Mouse (Mus musculus): Measurements from ENCODE around the gene Ube2a.

Ube2a gene

GRCm38 (mm10) chrX:36873765-36874164 is at the start of gene Ube2a, which contains the start of gene C330007P06Rik:
TSS of gene Ube2a (plus strand) at chrX:36873900.
TSS of gene C330007P06Rik (minus strand) at chrX:36874111.
- POLR2A ChIA-PET, result interaction anchor here in 2 of 4 experiments (1.0 to 1.7 kb wide), 4 partner anchors 9 to 229 kb away, joined by 3 to 18 read pairs (median 4); partner anchors contain the start of gene Akap17b (in 1 of the 2)
- CTCF ChIA-PET, result no interaction called here

- CTCF ChIA-PET, result no interaction called here
- POLR2A ChIA-PET, result interaction anchor here in 2 of 4 experiments (0.9 to 1.5 kb wide), 2 partner anchors 9 to 29 kb away, joined by 4 to 6 read pairs; partner anchors contain the start of gene Slc25a5 (in 1 of the 2)
These were observed 49.6 kb upstream of the Ube2a start for GRCm38 (mm10) chrX:36823932-36824711.

GRCm38 (mm10) chrX:36825032-36825431 is 48.7 kb upstream of the Ube2a start:
- CTCF ChIA-PET, result no interaction called here
- POLR2A ChIA-PET, result interaction anchor here in 2 of 4 experiments (0.6 to 1.4 kb wide), 4 partner anchors 29 to 109 kb away, joined by 3 to 5 read pairs (median 4); partner anchors contain the start of gene Slc25a5 (in 1 of the 2)

GRCm38 (mm10) chrX:36826873-36827272 is 46.8 kb upstream of the Ube2a start:
- POLR2A ChIA-PET, result interaction anchor here in 1 of 4 experiments (1.0 kb wide), 1 partner anchor 9 kb away, joined by 3 read pairs; no protein-coding TSS in a partner anchor

GRCm38 (mm10) chrX:36830271-36830670 is 43.4 kb upstream of the Ube2a start:
- ChIA-PET CTCF (interaction anchor here (0.5 to 1.5 kb wide), 20 partner anchors 10 to 629 kb away, joined by 3 to 13 read pairs (median 4); no protein-coding TSS in a partner anchor), POLR2A (interaction anchor here in 3 of 4 experiments (0.7 to 1.9 kb wide), 13 partner anchors 13 to 185 kb away, joined by 3 to 9 read pairs (median 4); partner anchors contain the start of genes Slc25a5 (in 2 of the 3) and Akap17b (in 1 of the 3))

More at GRCm38 (mm10) chrX:36826873-36827272, 46.8 kb upstream of the Ube2a start:
- CTCF ChIA-PET, result no interaction called here

GRCm38 (mm10) chrX:36831632-36832031 is 42.1 kb upstream of the Ube2a start:
- ChIA-PET POLR2A (interaction anchor here in 1 of 4 experiments (0.8 kb wide), 1 partner anchor 72 kb away, joined by 3 read pairs; no protein-coding TSS in a partner anchor), CTCF (no interaction called here)

GRCm38 (mm10) chrX:36833397-36834084 is 40.2 kb upstream of the Ube2a start:
- POLR2A ChIA-PET, result interaction anchor here in 3 of 4 experiments (0.6 to 1.4 kb wide), 6 partner anchors 12 to 263 kb away, joined by 3 to 9 read pairs (median 4); partner anchors contain the start of gene Pgrmc1 (in 2 of the 3)
- CTCF ChIA-PET, result interaction anchor here (0.5 to 1.3 kb wide), 6 partner anchors 11 to 189 kb away, joined by 3 to 5 read pairs (median 4); partner anchors contain the start of gene Akap17b (in 1 of the 4)

GRCm38 (mm10) chrX:36837069-36837676 is 36.5 kb upstream of the Ube2a start:
- CTCF ChIA-PET, result interaction anchor here in 1 of 4 experiments (0.5 kb wide), 1 partner anchor 336 kb away, joined by 8 read pairs; no protein-coding TSS in a partner anchor
- POLR2A ChIA-PET, result interaction anchor here in 2 of 4 experiments (0.7 to 1.6 kb wide), 4 partner anchors 16 to 42 kb away, joined by 3 to 7 read pairs (median 3); partner anchors contain the start of gene Slc25a5 (in 1 of the 2)

GRCm38 (mm10) chrX:36839391-36839790 is 34.3 kb upstream of the Ube2a start:
- ChIA-PET POLR2A (no interaction called here), CTCF (no interaction called here)

- POLR2A ChIA-PET, result interaction anchor here in 1 of 4 experiments (0.8 to 2.4 kb wide), 2 partner anchors 18 to 37 kb away, joined by 3 to 5 read pairs; no protein-coding TSS in a partner anchor
- CTCF ChIA-PET, result interaction anchor here in 1 of 4 experiments (0.6 kb wide), 1 partner anchor 38 kb away, joined by 3 read pairs; no protein-coding TSS in a partner anchor
These were observed 32.0 kb upstream of the Ube2a start for GRCm38 (mm10) chrX:36841698-36842097.

GRCm38 (mm10) chrX:36843346-36843990 is 30.2 kb upstream of the Ube2a start:
- ChIA-PET CTCF (no interaction called here), POLR2A (no interaction called here)

GRCm38 (mm10) chrX:36847152-36847551 is 26.5 kb upstream of the Ube2a start:
- ChIA-PET CTCF (no interaction called here), POLR2A (interaction anchor here in 1 of 4 experiments (1.3 kb wide), 1 partner anchor 13 kb away, joined by 4 read pairs; no protein-coding TSS in a partner anchor)

- CTCF ChIA-PET, result no interaction called here
- POLR2A ChIA-PET, result interaction anchor here in 2 of 4 experiments (1.2 to 1.7 kb wide), 3 partner anchors 15 to 100 kb away, joined by 3 to 7 read pairs (median 3); partner anchors contain the start of gene Slc25a5 (in 1 of the 2)
These were observed 21.1 kb upstream of the Ube2a start for GRCm38 (mm10) chrX:36852631-36853030.

- ChIA-PET CTCF (interaction anchor here in 1 of 4 experiments (0.7 kb wide), 1 partner anchor 63 kb away, joined by 3 read pairs; no protein-coding TSS in a partner anchor), POLR2A (interaction anchor here in 3 of 4 experiments (0.6 to 2.5 kb wide), 19 partner anchors 9 to 497 kb away, joined by 3 to 18 read pairs (median 4); partner anchors contain the start of genes Slc25a5 (in 3 of the 3), Pgrmc1 (in 2 of the 3), Akap17b (in 1 of the 3) and Nkrf (in 1 of the 3))
These were observed 9.7 kb upstream of the Ube2a start for GRCm38 (mm10) chrX:36863766-36864608.

GRCm38 (mm10) chrX:36864609-36865328 is 8.9 kb upstream of the Ube2a start:
- POLR2A ChIA-PET, result interaction anchor here in 3 of 4 experiments (0.6 to 2.5 kb wide), 15 partner anchors 8 to 267 kb away, joined by 3 to 18 read pairs (median 6); partner anchors contain the start of genes Pgrmc1 (in 3 of the 3), Slc25a5 (in 2 of the 3), Akap17b (in 1 of the 3) and Rpl39 (in 1 of the 3)
- CTCF ChIA-PET, result interaction anchor here in 1 of 4 experiments (0.7 kb wide), 1 partner anchor 64 kb away, joined by 3 read pairs; no protein-coding TSS in a partner anchor

GRCm38 (mm10) chrX:36870372-36870771 is 3.3 kb upstream of the Ube2a start:
- ChIA-PET POLR2A (interaction anchor here in 1 of 4 experiments (0.6 kb wide), 1 partner anchor 351 kb away, joined by 4 read pairs; no protein-coding TSS in a partner anchor), CTCF (interaction anchor here in 1 of 4 experiments (1.1 kb wide), 1 partner anchor 152 kb away, joined by 3 read pairs; no protein-coding TSS in a partner anchor)

Data from embryonic stem cell, embryonic (primary cell).